Comparison of ENCODE assay signal across 27 mouse cellular contexts in the genomic region with DNA sequence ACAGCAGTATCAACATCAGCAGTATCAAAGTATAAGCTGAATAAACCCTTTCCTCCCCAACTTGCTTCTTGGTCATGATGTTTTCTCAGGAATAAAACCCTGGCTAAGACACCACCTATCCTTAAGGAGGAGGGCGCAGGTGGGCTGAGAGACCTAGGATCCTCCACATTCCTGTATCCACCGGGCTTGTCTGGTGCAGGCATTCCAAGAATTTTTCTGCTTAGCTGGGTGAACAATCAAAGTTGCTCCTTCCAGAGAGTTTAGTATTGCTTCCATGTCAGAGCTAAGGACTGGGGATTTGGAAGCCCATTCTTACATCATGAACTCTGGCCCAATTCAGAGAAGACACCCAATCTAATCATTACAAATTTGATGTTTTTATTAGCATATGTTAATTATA. TPM values are rescaled to one million over a fixed set of nuclear protein-coding genes. Genes with fewer than 3 reads are reported as not detected.
DNase-seq lines count a peak whose midpoint lies in the region; ATAC-seq and TF ChIP-seq lines count a peak whose summit lies in the region.
"Had no signal": no experiment of that assay in that cellular context is flagged by ENCODE, and none has a peak within 500 bp of the region (broad histone marks: within the 10 kb centered on the region; RNA-seq: fewer than 3 reads in every experiment).

No protein-coding gene starts in this region.

- no peak for TF ChIP-seq POLR2A in heart, adult 2 months (IDR thresholded peaks at IDR 0.05; ENCODE audit: insufficient read depth, low read depth, low read length)

- no peak for TF ChIP-seq EP300 in heart, adult 2 months (IDR thresholded peaks at IDR 0.05; ENCODE audit: insufficient read depth, low read depth, low read length)

- no peak overlapping the region for H3K4me2 ChIP-seq in kidney, embryonic 16.5 days (replicated peaks; ENCODE audit: low read depth, low read length)
- H3K4me2 ChIP-seq in midbrain, embryonic 11.5 days, result no peak overlapping the region
- H3K4me2 ChIP-seq in midbrain, embryonic 14.5 days (ENCODE audit: low read length), result no peak overlapping the region
- H3K4me2 ChIP-seq in intestine, embryonic 16.5 days (ENCODE audit: low read depth, low read length), result no peak overlapping the region
- H3K4me2 ChIP-seq: embryonic facial prominence, embryonic 13.5 days; forebrain, embryonic 15.5 days; hindbrain, embryonic 12.5 days; limb, embryonic 13.5 days; liver, embryonic 11.5 days; midbrain, embryonic 12.5 days; stomach, embryonic 15.5 days had no signal

- no peaks in the 10 kb centered on the region for H3K9me3 ChIP-seq in kidney, embryonic 16.5 days (ENCODE audit: low read length)
- H3K9me3 ChIP-seq in midbrain, embryonic 11.5 days (ENCODE audit: control insufficient read depth, low read length), result no peaks in the 10 kb centered on the region
- H3K9me3 ChIP-seq in midbrain, embryonic 14.5 days (ENCODE audit: control insufficient read depth, low read length), result no peaks in the 10 kb centered on the region
- no peaks in the 10 kb centered on the region for H3K9me3 ChIP-seq in intestine, embryonic 16.5 days (ENCODE audit: control insufficient read depth, low read length)
- H3K9me3 ChIP-seq: embryonic facial prominence, embryonic 13.5 days; forebrain, embryonic 10.5 days; forebrain, embryonic 15.5 days; hindbrain, embryonic 12.5 days; limb, embryonic 13.5 days; midbrain, embryonic 12.5 days; stomach, embryonic 15.5 days had no signal

- peaks cover 50% of the 10 kb centered on the region for H3K4me1 ChIP-seq in kidney, embryonic 16.5 days (ENCODE audit: insufficient read depth, low read length)
- H3K4me1 ChIP-seq in midbrain, embryonic 11.5 days (ENCODE audit: control insufficient read depth, insufficient read depth, low read length), result no peaks in the 10 kb centered on the region
- no peaks in the 10 kb centered on the region for H3K4me1 ChIP-seq in midbrain, embryonic 14.5 days (ENCODE audit: control insufficient read depth, insufficient read depth, low read length)
- peaks cover 35% of the 10 kb centered on the region for H3K4me1 ChIP-seq in intestine, embryonic 16.5 days (ENCODE audit: control insufficient read depth, insufficient read depth, low read length)
- H3K4me1 ChIP-seq in heart, adult 2 months (ENCODE audit: control insufficient read depth, insufficient read depth, low read length), result peaks cover 9% of the 10 kb centered on the region
- H3K4me1 ChIP-seq: forebrain, embryonic 15.5 days had no signal

- peak overlapping the region; percentile 36; the same call in 1 of the 2 replicates for H3K27ac ChIP-seq in kidney, embryonic 16.5 days (ENCODE audit: low read length)
- no peak overlapping the region for H3K27ac ChIP-seq in midbrain, embryonic 11.5 days (ENCODE audit: low read depth, low read length)
- H3K27ac ChIP-seq in midbrain, embryonic 14.5 days (replicated peaks; ENCODE audit: low read depth, low read length), result no peak overlapping the region
- peak overlapping the region; percentile 75 for H3K27ac ChIP-seq in intestine, embryonic 16.5 days (ENCODE audit: low read length)
- no peak overlapping the region for H3K27ac ChIP-seq in heart, adult 2 months
- H3K27ac ChIP-seq: embryonic facial prominence, embryonic 13.5 days; forebrain, embryonic 10.5 days; forebrain, embryonic 15.5 days; hindbrain, embryonic 12.5 days; layer of hippocampus, adult 2 months; left cerebral cortex, adult 2 months; limb, embryonic 13.5 days; midbrain, embryonic 12.5 days; stomach, embryonic 15.5 days had no signal

- no peaks in the 10 kb centered on the region for H3K36me3 ChIP-seq in kidney, embryonic 16.5 days (ENCODE audit: insufficient read depth, low read length)
- H3K36me3 ChIP-seq in midbrain, embryonic 11.5 days (ENCODE audit: control insufficient read depth, insufficient read depth, low read length), result no peaks in the 10 kb centered on the region
- H3K36me3 ChIP-seq in midbrain, embryonic 14.5 days (ENCODE audit: control insufficient read depth, insufficient read depth, low read length), result no peaks in the 10 kb centered on the region
- H3K36me3 ChIP-seq in intestine, embryonic 16.5 days (ENCODE audit: control insufficient read depth, insufficient read depth, low read length), result no peaks in the 10 kb centered on the region
- peaks cover 3% of the 10 kb centered on the region; the same call in 1 of the 2 replicates for H3K36me3 ChIP-seq in heart, adult 2 months (ENCODE audit: control insufficient read depth, insufficient read depth, low read length)
- H3K36me3 ChIP-seq: embryonic facial prominence, embryonic 13.5 days; forebrain, embryonic 10.5 days; forebrain, embryonic 15.5 days; hindbrain, embryonic 12.5 days; limb, embryonic 13.5 days; midbrain, embryonic 12.5 days; stomach, embryonic 15.5 days had no signal

- no peak overlapping the region for H3K4me3 ChIP-seq in kidney, embryonic 16.5 days (ENCODE audit: low read length)
- H3K4me3 ChIP-seq in midbrain, embryonic 11.5 days (ENCODE audit: low read depth, low read length), result no peak overlapping the region
- no peak overlapping the region for H3K4me3 ChIP-seq in midbrain, embryonic 14.5 days (replicated peaks; ENCODE audit: low read depth, low read length)
- no peak overlapping the region for H3K4me3 ChIP-seq in intestine, embryonic 16.5 days (ENCODE audit: low read length)
- no peak overlapping the region for H3K4me3 ChIP-seq in heart, adult 2 months
- H3K4me3 ChIP-seq: embryonic facial prominence, embryonic 13.5 days; forebrain, embryonic 10.5 days; forebrain, embryonic 15.5 days; hindbrain, embryonic 12.5 days; layer of hippocampus, adult 2 months; left cerebral cortex, adult 2 months; limb, embryonic 13.5 days; midbrain, embryonic 12.5 days; stomach, embryonic 15.5 days had no signal

- no peaks in the 10 kb centered on the region for H3K27me3 ChIP-seq in kidney, embryonic 16.5 days (ENCODE audit: insufficient read depth, low read length)
- H3K27me3 ChIP-seq in midbrain, embryonic 11.5 days (ENCODE audit: control insufficient read depth, insufficient read depth, low read length), result no peaks in the 10 kb centered on the region
- H3K27me3 ChIP-seq in midbrain, embryonic 14.5 days (ENCODE audit: control insufficient read depth, insufficient read depth, low read length), result no peaks in the 10 kb centered on the region
- H3K27me3 ChIP-seq in intestine, embryonic 16.5 days (replicated peaks; ENCODE audit: control insufficient read depth, insufficient read depth, low read length), result no peaks in the 10 kb centered on the region
- H3K27me3 ChIP-seq in heart, adult 2 months (ENCODE audit: control insufficient read depth, insufficient read depth, low read length), result no peaks in the 10 kb centered on the region
- H3K27me3 ChIP-seq: embryonic facial prominence, embryonic 13.5 days; forebrain, embryonic 15.5 days; hindbrain, embryonic 12.5 days; limb, embryonic 13.5 days; midbrain, embryonic 12.5 days; stomach, embryonic 15.5 days had no signal

- no peak overlapping the region for H3K9ac ChIP-seq in kidney, embryonic 16.5 days (replicated peaks; ENCODE audit: low read length)
- H3K9ac ChIP-seq in midbrain, embryonic 11.5 days (ENCODE audit: low read length), result no peak overlapping the region
- H3K9ac ChIP-seq in midbrain, embryonic 14.5 days (replicated peaks; ENCODE audit: low read length), result no peak overlapping the region
- H3K9ac ChIP-seq in intestine, embryonic 16.5 days (ENCODE audit: low read depth, low read length), result no peak overlapping the region
- H3K9ac ChIP-seq in heart, adult 2 months (ENCODE audit: low read depth, low read length), result no peak overlapping the region
- H3K9ac ChIP-seq: embryonic facial prominence, embryonic 13.5 days; forebrain, embryonic 15.5 days; hindbrain, embryonic 12.5 days; limb, embryonic 13.5 days; midbrain, embryonic 12.5 days; stomach, embryonic 15.5 days had no signal

- no peak for TF ChIP-seq CTCF in heart, adult 2 months (IDR thresholded peaks at IDR 0.05)

- H3K79me2 ChIP-seq in heart, adult 2 months (replicated peaks; ENCODE audit: control insufficient read depth, insufficient read depth, low read length), result 0 out of 2 replicates have a peak, but pooled peaks cover 3% of the 10 kb centered on the region

- intact Hi-C loops in heart, adult 2 months (cut with DNase I), result no loop called here

- DNase-seq in kidney, postnatal 36 days, result no peak
- peak; percentile 26 for DNase-seq in midbrain, embryonic 11.5 days (ENCODE audit: low spot score, missing footprints)
- no peak for DNase-seq in midbrain, embryonic 14.5 days
- DNase-seq in heart, adult 2 months, result no peak
- DNase-seq: adrenal gland, postnatal 14 days; B cell, adult 2 months; cerebellum, adult 11 months; cerebellum, adult 9-10 months; cerebellum, postnatal 36 days; heart, postnatal 14 days; kidney, adult 18-20 months; kidney, postnatal 25 days; lung, postnatal 36 days; retina, postnatal 1 day; right cerebral cortex, postnatal 14 days had no signal

- ATAC-seq in kidney, embryonic 16.5 days (ENCODE audit: low FRiP score, low TSS enrichment), result no peak
- no peak for ATAC-seq in midbrain, embryonic 11.5 days (ENCODE audit: low FRiP score)
- no peak for ATAC-seq in midbrain, embryonic 14.5 days (ENCODE audit: low FRiP score, low TSS enrichment)
- no peak for ATAC-seq in intestine, embryonic 16.5 days
- ATAC-seq: forebrain, embryonic 15.5 days had no signal

- WGBS in kidney, embryonic 16.5 days, result 38% methylated on average over 2 of the region's 2 CpGs
- WGBS in midbrain, embryonic 11.5 days, result 73% methylated on average over 2 of the region's 2 CpGs
- WGBS in midbrain, embryonic 14.5 days, result 65% methylated on average over 2 of the region's 2 CpGs
- 44% methylated on average over 2 of the region's 2 CpGs for WGBS in intestine, embryonic 16.5 days
- WGBS in heart, adult 2 months, result 54% methylated on average over 2 of the region's 2 CpGs

RNA-seq across cellular contexts. Expression of gene Ano6, which starts 53.8 kb away (rescaled TPM):
- polyA plus RNA-seq in kidney, embryonic 16.5 days (2015; fragmentation: Nextera tagmentation; extraction: Ambion mirVana), result 54.4 and 67.2 TPM in 2 replicates
- polyA plus RNA-seq in midbrain, embryonic 11.5 days (2014; fragmentation: Nextera tagmentation; extraction: Ambion mirVana), result 30.3 and 30.8 TPM in 2 replicates
- polyA plus RNA-seq in midbrain, embryonic 14.5 days (2014; fragmentation: Nextera tagmentation; extraction: Ambion mirVana), result 17.7 and 27.8 TPM in 2 replicates
- polyA plus RNA-seq in intestine, embryonic 16.5 days (2015; fragmentation: Nextera tagmentation; extraction: Ambion mirVana), result 51.5 and 63.1 TPM in 2 replicates
- 10 to 100 TPM; 17.3 to 19.6 TPM for total RNA-seq in heart, adult 2 months (2021)
- 14.1 and 22.5 TPM in 2 replicates for polyA plus RNA-seq in heart, adult 2 months (2012; rRNA removed)

Comparison
In these comparisons a context has a peak if more than half of its experiments do, and no peak if none do; other contexts are left out.
1. H3K27ac ChIP-seq: peak in kidney, embryonic 16.5 days (single experiment) and intestine, embryonic 16.5 days (single experiment); none in midbrain, embryonic 11.5 days (single experiment), midbrain, embryonic 14.5 days (single experiment) and heart, adult 2 months (single experiment).